Mouse (Mus musculus) macrophage (primary cell): ENCODE results near the gene S1pr2. TPM values are rescaled to one million over a fixed set of nuclear protein-coding genes. Genes with fewer than 3 reads are reported as not detected.

Experiments
- H3K27ac ChIP-seq: fragments of 350-480 bp; formaldehyde crosslinking; 2 replicates; pipeline ENCODE4 v1.9.0; 2021
- H3K36me3 ChIP-seq: fragments of 350-480 bp; formaldehyde crosslinking; 2 replicates; pipeline ENCODE4 v1.9.0; 2021; ENCODE audit errors: inconsistent target
- H3K4me3 ChIP-seq: fragments of 350-480 bp; formaldehyde crosslinking; 2 replicates; pipeline ENCODE4 v1.9.0; 2021; ENCODE audit errors: inconsistent target
- H3K79me2 ChIP-seq: fragments of 350-480 bp; formaldehyde crosslinking; 2 replicates; pipeline ENCODE4 v1.9.0; 2021; ENCODE audit errors: inconsistent target
- WGBS: methylation state at CpG from one replicate; pipeline ENCODE4 v1.1.7; 2026; ENCODE audit warnings: inconsistent platforms; ENCODE audit not compliant: missing documents; 5-methylcytosine and 5-hydroxymethylcytosine counted together
- polyA plus RNA-seq: library from polyadenylated mRNA; stranded (reverse); fragments of 250-400 nt; gene quantifications from 3 replicates; pipeline ENCODE4 v1.2.4, GENCODE M21; 2018; ENCODE audit warnings: inconsistent platforms

The S1pr2 gene
- polyA plus RNA-seq, 1 experiment from 2014 or later: 16.4 TPM

- H3K27ac ChIP-seq: no peak overlapping the region
- 82% methylated on average over 4 of the region's 4 CpGs for WGBS
- H3K4me3 ChIP-seq: no peak overlapping the region
Observed at GRCm38 (mm10) chr9:20916160-20916559, 60.4 kb downstream of the S1pr2 start.

More at GRCm38 (mm10) chr9:20916160-20916559, 60.4 kb downstream of the S1pr2 start:
- H3K79me2 ChIP-seq: no peaks in the 10 kb centered on the region
- H3K36me3 ChIP-seq: peaks cover 100% of the 10 kb centered on the region

Other genes starting within 250 kb of the S1pr2 start
- not detected in 3 replicates for gene Olfm2, start 230.4 kb downstream of the S1pr2 start, polyA plus RNA-seq
- gene Col5a3, start 161.7 kb downstream of the S1pr2 start, polyA plus RNA-seq: not detected in 3 replicates
- not detected in 3 replicates for gene Rdh8, start 158.3 kb downstream of the S1pr2 start, polyA plus RNA-seq
- 9.0 to 17.6 TPM (median 12.0 TPM) in 3 replicates for gene A230050P20Rik, start 108.1 kb downstream of the S1pr2 start, polyA plus RNA-seq
- 0.46 to 2.3 TPM (median 1.8 TPM) in 3 replicates for gene Angptl6, start 97.1 kb downstream of the S1pr2 start, polyA plus RNA-seq
- gene Ppan, start 88.6 kb downstream of the S1pr2 start, polyA plus RNA-seq: 9.3 to 35.0 TPM (median 13.9 TPM) in 3 replicates
- 76.8 to 138 TPM (median 100 TPM) in 3 replicates for gene Eif3g, start 78.2 kb downstream of the S1pr2 start, polyA plus RNA-seq
- gene Dnmt1, start 16.9 kb downstream of the S1pr2 start, polyA plus RNA-seq: 37.5 to 90.6 TPM (median 56.1 TPM) in 3 replicates
- 27.9 to 56.9 TPM (median 50.5 TPM) in 3 replicates for gene Mrpl4, start 26.0 kb upstream of the S1pr2 start, polyA plus RNA-seq
- gene Icam1, start 39.2 kb upstream of the S1pr2 start, polyA plus RNA-seq: 35.3 to 116 TPM (median 39.2 TPM) in 3 replicates
- not detected in 3 replicates for gene Icam4, start 52.6 kb upstream of the S1pr2 start, polyA plus RNA-seq
- 0.04 to 0.12 TPM (median 0.09 TPM) in 3 replicates for gene Icam5, start 55.3 kb upstream of the S1pr2 start, polyA plus RNA-seq
- not detected in 3 replicates for gene Zglp1, start 90.3 kb upstream of the S1pr2 start, polyA plus RNA-seq
- gene Gm49373, start 96.3 kb upstream of the S1pr2 start, polyA plus RNA-seq: 0.22 TPM in 1 of 3 replicates, not detected in the others
- 22.6 to 65.1 TPM (median 36.6 TPM) in 3 replicates for gene Fdx1l, start 96.8 kb upstream of the S1pr2 start, polyA plus RNA-seq
- 0.88 to 8.1 TPM (median 2.0 TPM) in 3 replicates for gene Gm38431, start 115.2 kb upstream of the S1pr2 start, polyA plus RNA-seq
- 24.3 to 37.8 TPM (median 28.2 TPM) in 3 replicates for gene Raver1, start 115.2 kb upstream of the S1pr2 start, polyA plus RNA-seq
- 22.8 to 47.7 TPM (median 23.6 TPM) in 3 replicates for gene Tyk2, start 154.5 kb upstream of the S1pr2 start, polyA plus RNA-seq
- 166 to 206 TPM (median 199 TPM) in 3 replicates for gene Cdc37, start 173.2 kb upstream of the S1pr2 start, polyA plus RNA-seq
- 6.5 to 7.1 TPM (median 6.8 TPM) in 3 replicates for gene Pde4a, start 188.9 kb upstream of the S1pr2 start, polyA plus RNA-seq